In the genomic region with DNA sequence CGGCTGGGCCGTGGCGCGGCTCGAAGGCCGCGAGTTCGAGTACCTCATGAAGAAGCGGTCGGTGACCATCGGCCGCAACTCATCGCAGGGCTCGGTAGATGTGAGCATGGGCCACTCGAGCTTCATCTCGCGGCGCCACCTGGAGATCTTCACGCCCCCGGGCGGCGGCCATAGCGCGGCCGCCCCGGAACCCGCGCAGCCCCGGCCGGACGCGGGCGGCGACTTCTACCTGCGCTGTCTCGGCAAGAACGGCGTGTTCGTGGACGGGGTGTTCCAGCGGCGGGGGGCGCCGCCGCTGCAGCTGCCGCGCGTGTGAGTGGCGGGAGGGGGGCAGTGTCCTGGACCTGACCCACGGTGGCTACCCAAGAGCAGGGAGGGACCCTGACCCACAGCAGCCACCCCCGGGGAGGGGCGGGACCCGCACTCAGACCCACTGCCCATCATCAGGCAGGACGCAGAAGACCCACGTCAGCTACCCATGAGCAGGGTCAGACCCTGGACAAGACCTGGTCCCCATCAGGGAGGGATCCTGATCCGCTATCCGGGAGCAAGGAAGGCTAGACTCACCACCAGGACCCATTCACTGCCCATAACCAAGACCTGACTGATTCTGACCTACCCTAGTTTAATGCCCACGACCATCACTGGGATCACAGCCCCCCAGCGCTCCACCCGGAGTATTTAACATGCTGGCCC, we compare ENCODE assay signal across 8 mouse cellular contexts. TPM values are rescaled to one million over a fixed set of nuclear protein-coding genes. Genes with fewer than 3 reads are reported as not detected.
DNase-seq lines count a peak whose midpoint lies in the region; ATAC-seq and TF ChIP-seq lines count a peak whose summit lies in the region.

No protein-coding gene starts in this region.

- H3K4me1 ChIP-seq in ES-E14 (ENCODE audit: control insufficient read depth in 2 of 2, insufficient read depth in 2 of 2, low read length in 2 of 2, poor library complexity in 1 of 2) = peaks cover 1 to 5% of the 10 kb centered on the region in 2 experiments; a peak in 2 of 4 replicates
- H3K4me1 ChIP-seq in forebrain, embryonic 12.5 days = peaks cover 20% of the 10 kb centered on the region
- peaks cover 25% of the 10 kb centered on the region for H3K4me1 ChIP-seq in hindbrain, embryonic 10.5 days (replicated peaks)
- H3K4me1 ChIP-seq in limb, embryonic 10.5 days = peaks cover 19% of the 10 kb centered on the region
- H3K4me1 ChIP-seq in small intestine, adult 2 months (ENCODE audit: control insufficient read depth, insufficient read depth, insufficient read length, low read length) = no peaks in the 10 kb centered on the region; the same call in 1 of the 2 replicates

- peaks cover 9% of the 10 kb centered on the region; the same call in 1 of the 2 replicates for H3K36me3 ChIP-seq in ES-E14 (ENCODE audit: control insufficient read depth, insufficient read depth, low read length, poor library complexity, severe bottlenecking)
- H3K36me3 ChIP-seq in forebrain, embryonic 12.5 days (replicated peaks) = peaks cover 48% of the 10 kb centered on the region
- H3K36me3 ChIP-seq in hindbrain, embryonic 10.5 days = peaks cover 52% of the 10 kb centered on the region
- peaks cover 58% of the 10 kb centered on the region for H3K36me3 ChIP-seq in limb, embryonic 10.5 days
- H3K36me3 ChIP-seq in small intestine, adult 2 months (ENCODE audit: control insufficient read depth, insufficient read depth, low read length) = peaks cover under 1% of the 10 kb centered on the region

- WGBS in forebrain, embryonic 12.5 days = under 1% methylated on average over 41 of the region's 60 CpGs
- WGBS in hindbrain, embryonic 10.5 days = under 1% methylated on average over 60 of the region's 60 CpGs
- WGBS in limb, embryonic 10.5 days = 2% methylated on average over 60 of the region's 60 CpGs
- under 1% methylated on average over 59 of the region's 60 CpGs for WGBS in small intestine, adult 2 months

- peak overlapping the region; percentile 93 for H3K9ac ChIP-seq in ES-E14 (ENCODE audit: insufficient read depth, low read depth, low read length, poor library complexity, severe bottlenecking)
- peak overlapping the region; percentile 99 for H3K9ac ChIP-seq in forebrain, embryonic 12.5 days

- TF ChIP-seq CTCF in small intestine, adult 2 months (IDR thresholded peaks at IDR 0.05; ENCODE audit: extremely low read depth, insufficient read length, insufficient replicate concordance, low read depth, low read length) = no peak

- no peak for TF ChIP-seq POLR2A in small intestine, adult 2 months (IDR thresholded peaks at IDR 0.05; ENCODE audit: low read depth, low read length)

- in situ Hi-C loops in ES-E14 (cut with MboI; ENCODE audit: low sequenced_read_pairs in 2 of 2, unreplicated experiment in 2 of 2) = no loop called here

- DNase-seq in ES-E14 (ENCODE audit: low read depth, low spot score) = no peak
- peak; percentile 42 for DNase-seq in hindbrain, embryonic 10.5 days (ENCODE audit: low spot score)
- DNase-seq in limb, embryonic 10.5 days (ENCODE audit: low spot score) = peak; percentile 59

- H3K27ac ChIP-seq in ES-E14 (ENCODE audit: insufficient read depth, low read depth, low read length, poor library complexity, severe bottlenecking) = no peak overlapping the region; the same call in 1 of the 2 replicates
- peak overlapping the region; percentile 75 for H3K27ac ChIP-seq in forebrain, embryonic 12.5 days
- peak overlapping the region; percentile 96 for H3K27ac ChIP-seq in hindbrain, embryonic 10.5 days
- peak overlapping the region; percentile 94 for H3K27ac ChIP-seq in limb, embryonic 10.5 days
- H3K27ac ChIP-seq in small intestine, adult 2 months (ENCODE audit: insufficient read depth, low read depth, low read length) = no peak overlapping the region

- ATAC-seq in cerebellum, adult (ENCODE audit: insufficient number of reproducible peaks, low FRiP score, low TSS enrichment) = peak; percentile 8; the same call in 1 of the 2 replicates
- ATAC-seq in forebrain, embryonic 12.5 days (ENCODE audit: low FRiP score) = 0 out of 2 replicates have a peak, but pooled peaks have one; percentile 0
- peak; percentile 26; the same call in 1 of the 2 replicates for ATAC-seq in megakaryocyte-erythroid progenitor cell, adult 5-6 weeks (replicated peaks; ENCODE audit: low FRiP score, low TSS enrichment, poor library complexity, severe bottlenecking)
- ATAC-seq in inflammation-experienced regulatory T-cells, adult 6 months = no peak

- H3K4me2 ChIP-seq in forebrain, embryonic 12.5 days = peak overlapping the region; percentile 95

- H3K27me3 ChIP-seq in forebrain, embryonic 12.5 days = no peaks in the 10 kb centered on the region
- no peaks in the 10 kb centered on the region for H3K27me3 ChIP-seq in hindbrain, embryonic 10.5 days (ENCODE audit: insufficient read depth, poor library complexity, severe bottlenecking)
- no peaks in the 10 kb centered on the region for H3K27me3 ChIP-seq in limb, embryonic 10.5 days (ENCODE audit: low read depth, poor library complexity, severe bottlenecking)
- H3K27me3 ChIP-seq in small intestine, adult 2 months (ENCODE audit: control insufficient read depth, insufficient read depth, low read length) = no peaks in the 10 kb centered on the region

- H3K4me3 ChIP-seq in ES-E14 (ENCODE audit: insufficient read depth in 1 of 2, low read depth in 1 of 2, low read length in 2 of 2, poor library complexity in 1 of 2, severe bottlenecking in 1 of 2) = peak overlapping the region; percentile 77 to 91
- peak overlapping the region; percentile 100 for H3K4me3 ChIP-seq in forebrain, embryonic 12.5 days (replicated peaks)
- peak overlapping the region; percentile 100 for H3K4me3 ChIP-seq in hindbrain, embryonic 10.5 days
- H3K4me3 ChIP-seq in limb, embryonic 10.5 days = peak overlapping the region; percentile 99
- H3K4me3 ChIP-seq in small intestine, adult 2 months (ENCODE audit: low read depth, low read length) = peak overlapping the region; percentile 80

- no peaks in the 10 kb centered on the region for H3K9me3 ChIP-seq in ES-E14 (ENCODE audit: control insufficient read depth, insufficient read depth, low read depth, low read length)
- H3K9me3 ChIP-seq in forebrain, embryonic 12.5 days = no peaks in the 10 kb centered on the region
- no peaks in the 10 kb centered on the region for H3K9me3 ChIP-seq in hindbrain, embryonic 10.5 days
- H3K9me3 ChIP-seq in limb, embryonic 10.5 days (replicated peaks) = no peaks in the 10 kb centered on the region

RNA-seq across cellular contexts. Expression of a gene that starts 0.6 kb away (rescaled TPM):
- total RNA-seq in ES-E14 (2012; rRNA removed) = 19.1 and 23.2 TPM in 2 replicates
- polyA plus RNA-seq in forebrain, embryonic 12.5 days (2016; fragmentation: Nextera tagmentation; extraction: Ambion mirVana) = 13.0 and 13.8 TPM in 2 replicates
- polyA plus RNA-seq in hindbrain, embryonic 10.5 days (2016; fragmentation: Nextera tagmentation; extraction: Ambion mirVana) = 8.8 and 10.2 TPM in 2 replicates
- 11.0 and 11.1 TPM in 2 replicates for polyA plus RNA-seq in limb, embryonic 10.5 days (2016; fragmentation: Nextera tagmentation; extraction: Ambion mirVana)
- total RNA-seq in megakaryocyte-erythroid progenitor cell, adult 5-6 weeks (2014; fragmentation: Nextera tagmentation) = 40.4 and 62.7 TPM in 2 replicates
- total RNA-seq in megakaryocyte-erythroid progenitor cell, adult 5-6 weeks (2017) = 21.3 and 27.3 TPM in 2 replicates
- 22.4 and 23.6 TPM in 2 replicates for polyA plus RNA-seq in small intestine, adult 2 months (2012; rRNA removed)
- 1 to 10 TPM; 6.3 to 8.5 (median 6.6) TPM for polyA plus RNA-seq in inflammation-experienced regulatory T-cells, adult 6 months (2017; shearing (Covaris generic))

RNA-seq across cellular contexts. Expression of a gene that starts 23.3 kb away (rescaled TPM):
- 10.9 and 11.7 TPM in 2 replicates for total RNA-seq in ES-E14 (2012; rRNA removed)
- polyA plus RNA-seq in forebrain, embryonic 12.5 days (2016; fragmentation: Nextera tagmentation; extraction: Ambion mirVana) = 65.0 and 72.4 TPM in 2 replicates
- polyA plus RNA-seq in hindbrain, embryonic 10.5 days (2016; fragmentation: Nextera tagmentation; extraction: Ambion mirVana) = 54.6 and 72.9 TPM in 2 replicates
- 40.8 and 60.4 TPM in 2 replicates for polyA plus RNA-seq in limb, embryonic 10.5 days (2016; fragmentation: Nextera tagmentation; extraction: Ambion mirVana)
- 46.0 and 51.1 TPM in 2 replicates for total RNA-seq in megakaryocyte-erythroid progenitor cell, adult 5-6 weeks (2014; fragmentation: Nextera tagmentation)
- 43.7 and 63.3 TPM in 2 replicates for total RNA-seq in megakaryocyte-erythroid progenitor cell, adult 5-6 weeks (2017)
- polyA plus RNA-seq in small intestine, adult 2 months (2012; rRNA removed) = 15.3 and 23.9 TPM in 2 replicates
- polyA plus RNA-seq in inflammation-experienced regulatory T-cells, adult 6 months (2017; shearing (Covaris generic)) = 10 to 100 TPM; 19.6 to 28.6 (median 23.6) TPM

RNA-seq across cellular contexts. Expression of a gene that starts 31.2 kb away (rescaled TPM):
- 20.8 and 29.3 TPM in 2 replicates for total RNA-seq in ES-E14 (2012; rRNA removed)
- 33.3 and 34.0 TPM in 2 replicates for polyA plus RNA-seq in forebrain, embryonic 12.5 days (2016; fragmentation: Nextera tagmentation; extraction: Ambion mirVana)
- 36.1 and 42.0 TPM in 2 replicates for polyA plus RNA-seq in hindbrain, embryonic 10.5 days (2016; fragmentation: Nextera tagmentation; extraction: Ambion mirVana)
- polyA plus RNA-seq in limb, embryonic 10.5 days (2016; fragmentation: Nextera tagmentation; extraction: Ambion mirVana) = 29.4 and 33.8 TPM in 2 replicates
- total RNA-seq in megakaryocyte-erythroid progenitor cell, adult 5-6 weeks (2014; fragmentation: Nextera tagmentation) = 30.0 and 42.6 TPM in 2 replicates
- 18.2 and 27.2 TPM in 2 replicates for total RNA-seq in megakaryocyte-erythroid progenitor cell, adult 5-6 weeks (2017)
- polyA plus RNA-seq in small intestine, adult 2 months (2012; rRNA removed) = 16.4 and 20.8 TPM in 2 replicates
- 10 to 100 TPM; 78.0 to 95.8 (median 86.5) TPM for polyA plus RNA-seq in inflammation-experienced regulatory T-cells, adult 6 months (2017; shearing (Covaris generic))

RNA-seq across cellular contexts. Expression of a gene that starts 55.8 kb away (rescaled TPM):
- total RNA-seq in ES-E14 (2012; rRNA removed) = 16.3 and 23.2 TPM in 2 replicates
- polyA plus RNA-seq in forebrain, embryonic 12.5 days (2016; fragmentation: Nextera tagmentation; extraction: Ambion mirVana) = 16.1 and 19.7 TPM in 2 replicates
- polyA plus RNA-seq in hindbrain, embryonic 10.5 days (2016; fragmentation: Nextera tagmentation; extraction: Ambion mirVana) = 21.2 and 22.7 TPM in 2 replicates
- polyA plus RNA-seq in limb, embryonic 10.5 days (2016; fragmentation: Nextera tagmentation; extraction: Ambion mirVana) = 17.0 and 19.1 TPM in 2 replicates
- total RNA-seq in megakaryocyte-erythroid progenitor cell, adult 5-6 weeks (2014; fragmentation: Nextera tagmentation) = 7.8 and 16.0 TPM in 2 replicates
- 8.2 and 13.5 TPM in 2 replicates for total RNA-seq in megakaryocyte-erythroid progenitor cell, adult 5-6 weeks (2017)
- 8.6 and 13.1 TPM in 2 replicates for polyA plus RNA-seq in small intestine, adult 2 months (2012; rRNA removed)
- polyA plus RNA-seq in inflammation-experienced regulatory T-cells, adult 6 months (2017; shearing (Covaris generic)) = 1 to 10 TPM; 3.2 to 7.3 (median 5.3) TPM

RNA-seq across cellular contexts. Expression of a gene that starts 56.1 kb away (rescaled TPM):
- 13.3 and 15.5 TPM in 2 replicates for total RNA-seq in ES-E14 (2012; rRNA removed)
- 7.9 and 8.4 TPM in 2 replicates for polyA plus RNA-seq in forebrain, embryonic 12.5 days (2016; fragmentation: Nextera tagmentation; extraction: Ambion mirVana)
- 5.2 and 8.2 TPM in 2 replicates for polyA plus RNA-seq in hindbrain, embryonic 10.5 days (2016; fragmentation: Nextera tagmentation; extraction: Ambion mirVana)
- polyA plus RNA-seq in limb, embryonic 10.5 days (2016; fragmentation: Nextera tagmentation; extraction: Ambion mirVana) = 5.7 and 9.0 TPM in 2 replicates
- 7.2 and 7.7 TPM in 2 replicates for total RNA-seq in megakaryocyte-erythroid progenitor cell, adult 5-6 weeks (2014; fragmentation: Nextera tagmentation)
- total RNA-seq in megakaryocyte-erythroid progenitor cell, adult 5-6 weeks (2017) = 4.5 and 6.0 TPM in 2 replicates
- 12.5 and 27.9 TPM in 2 replicates for polyA plus RNA-seq in small intestine, adult 2 months (2012; rRNA removed)
- polyA plus RNA-seq in inflammation-experienced regulatory T-cells, adult 6 months (2017; shearing (Covaris generic)) = 1 to 10 TPM in 2 of 3 experiments, under 1 TPM in 1; 0.86 to 2.7 (median 1.5) TPM

Comparison
In these comparisons a context has a peak if more than half of its experiments do, and no peak if none do; other contexts are left out.
1. H3K27ac ChIP-seq: peak in forebrain, embryonic 12.5 days (single experiment), hindbrain, embryonic 10.5 days (single experiment) and limb, embryonic 10.5 days (single experiment); none in ES-E14 (single experiment) and small intestine, adult 2 months (single experiment).
2. Peak in every context shown above with its lines, with median percentiles within 50 percentile points of each other: H3K4me3 ChIP-seq.